9 mouse cellular contexts compared by ENCODE assay signal in genomic region chr1:74795145-74795529, GRCm38 (mm10). TPM values are rescaled to one million over a fixed set of nuclear protein-coding genes. Genes with fewer than 3 reads are reported as not detected.
DNase-seq lines count a peak whose midpoint lies in the region; ATAC-seq and TF ChIP-seq lines count a peak whose summit lies in the region.
"Had no signal": no experiment of that assay in that cellular context is flagged by ENCODE, and none has a peak within 500 bp of the region (broad histone marks: within the 10 kb centered on the region; RNA-seq: fewer than 3 reads in every experiment).

No protein-coding gene starts in this region.

- H3K9ac ChIP-seq in lung, embryonic 14.5 days = no peak overlapping the region
- H3K9ac ChIP-seq in limb, embryonic 14.5 days (ENCODE audit: low read depth, low read length, severe bottlenecking) = peak overlapping the region; percentile 31; the same call in 1 of the 2 replicates
- H3K9ac ChIP-seq in stomach, embryonic 16.5 days (ENCODE audit: low read length) = peak overlapping the region; percentile 41; the same call in 1 of the 2 replicates

- H3K9me3 ChIP-seq in lung, embryonic 14.5 days (ENCODE audit: low read depth, low read length) = no peaks in the 10 kb centered on the region
- H3K9me3 ChIP-seq in limb, embryonic 14.5 days (ENCODE audit: control insufficient read depth, low read length) = no peaks in the 10 kb centered on the region
- H3K9me3 ChIP-seq in stomach, embryonic 16.5 days (replicated peaks; ENCODE audit: control insufficient read depth, low read length) = no peaks in the 10 kb centered on the region

- no peak for ATAC-seq in lung, embryonic 14.5 days (ENCODE audit: insufficient read depth)
- no peak for ATAC-seq in limb, embryonic 14.5 days (ENCODE audit: low FRiP score, low read depth)
- ATAC-seq in stomach, embryonic 16.5 days (ENCODE audit: insufficient read depth, low FRiP score) = no peak

- H3K27me3 ChIP-seq in cerebellum, adult 2 months (ENCODE audit: control insufficient read depth, insufficient read depth, low read length) = no peaks in the 10 kb centered on the region; the same call in 1 of the 2 replicates
- peaks cover 99% of the 10 kb centered on the region for H3K27me3 ChIP-seq in lung, embryonic 14.5 days (ENCODE audit: insufficient read depth, low read length)
- peaks cover 85% of the 10 kb centered on the region for H3K27me3 ChIP-seq in limb, embryonic 14.5 days (ENCODE audit: control insufficient read depth, insufficient read depth, low read length)
- peaks cover 90% of the 10 kb centered on the region for H3K27me3 ChIP-seq in stomach, embryonic 16.5 days (ENCODE audit: control insufficient read depth, insufficient read depth, low read length)

- peaks cover 6% of the 10 kb centered on the region for H3K4me1 ChIP-seq in cerebellum, adult 2 months (ENCODE audit: control insufficient read depth, insufficient read depth, low read length)
- H3K4me1 ChIP-seq in lung, embryonic 14.5 days (ENCODE audit: insufficient read depth) = 0 out of 2 replicates have a peak, but pooled peaks cover 5% of the 10 kb centered on the region
- peaks cover 36% of the 10 kb centered on the region for H3K4me1 ChIP-seq in limb, embryonic 14.5 days (ENCODE audit: control insufficient read depth, insufficient read depth, low read length)
- H3K4me1 ChIP-seq in stomach, embryonic 16.5 days (ENCODE audit: control insufficient read depth, insufficient read depth, low read length) = peaks cover 18% of the 10 kb centered on the region

- TF ChIP-seq POLR2A in cerebellum, adult 2 months (IDR thresholded peaks at IDR 0.05; ENCODE audit: borderline replicate concordance, insufficient read depth, low read length) = no peak
- no peak for TF ChIP-seq POLR2A in limb, embryonic 14.5 days (IDR thresholded peaks at IDR 0.05; ENCODE audit: borderline replicate concordance, extremely low read depth, insufficient read depth, insufficient read length)

- no peak for TF ChIP-seq CTCF in cerebellum, adult 2 months (IDR thresholded peaks at IDR 0.05; ENCODE audit: borderline replicate concordance, insufficient read depth, low read depth, low read length)
- no peak for TF ChIP-seq CTCF in lung, embryonic 14.5 days (IDR thresholded peaks at IDR 0.05; ENCODE audit: low read depth)

- peak in 1 of 2 experiments; percentile 24 for DNase-seq in cerebellum, adult 2 months
- DNase-seq in cerebellum, adult 9-11 months = no peak
- no peak for DNase-seq in lung, embryonic 14.5 days
- no peak for DNase-seq in lung, postnatal 10 days
- DNase-seq in limb, embryonic 14.5 days (ENCODE audit: low spot score) = no peak
- no peak for DNase-seq in layer of hippocampus, postnatal 36 days
- DNase-seq in layer of hippocampus, adult 11-12 months (ENCODE audit: low spot score) = no peak
- DNase-seq: lung, postnatal 14 days had no signal

- 15% methylated on average over 11 of the region's 11 CpGs for WGBS in cerebellum, adult 2 months
- WGBS in lung, embryonic 14.5 days = 0% methylated on average over 6 of the region's 11 CpGs
- WGBS in limb, embryonic 14.5 days = 2% methylated on average over 6 of the region's 11 CpGs
- under 1% methylated on average over 7 of the region's 11 CpGs for WGBS in stomach, embryonic 16.5 days

- H3K27ac ChIP-seq in cerebellum, adult 2 months (ENCODE audit: insufficient read depth, low read length) = no peak overlapping the region
- no peak overlapping the region for H3K27ac ChIP-seq in lung, embryonic 14.5 days (ENCODE audit: low read depth)
- no peak overlapping the region for H3K27ac ChIP-seq in limb, embryonic 14.5 days (replicated peaks; ENCODE audit: low read depth, low read length)
- H3K27ac ChIP-seq in stomach, embryonic 16.5 days (ENCODE audit: low read length) = peak overlapping the region; percentile 66

- peak overlapping the region; percentile 50 for H3K4me3 ChIP-seq in cerebellum, adult 2 months (replicated peaks; ENCODE audit: insufficient read depth, low read depth, low read length)
- peak overlapping the region; percentile 21; the same call in 1 of the 2 replicates for H3K4me3 ChIP-seq in lung, embryonic 14.5 days (ENCODE audit: low read depth, low read length)
- peak overlapping the region; percentile 29 for H3K4me3 ChIP-seq in limb, embryonic 14.5 days (replicated peaks; ENCODE audit: low read length)
- peak overlapping the region; percentile 25; the same call in 1 of the 2 replicates for H3K4me3 ChIP-seq in stomach, embryonic 16.5 days (replicated peaks; ENCODE audit: low read length)

- H3K36me3 ChIP-seq in lung, embryonic 14.5 days (ENCODE audit: insufficient read depth) = no peaks in the 10 kb centered on the region
- H3K36me3 ChIP-seq in limb, embryonic 14.5 days (ENCODE audit: control insufficient read depth, insufficient read depth, low read length) = no peaks in the 10 kb centered on the region
- H3K36me3 ChIP-seq in stomach, embryonic 16.5 days (ENCODE audit: control insufficient read depth, insufficient read depth, low read length) = no peaks in the 10 kb centered on the region

- peak overlapping the region; percentile 53; the same call in 1 of the 2 replicates for H3K4me2 ChIP-seq in lung, embryonic 14.5 days
- H3K4me2 ChIP-seq in limb, embryonic 14.5 days (replicated peaks; ENCODE audit: low read depth, low read length, severe bottlenecking) = peak overlapping the region; percentile 51
- H3K4me2 ChIP-seq in stomach, embryonic 16.5 days (ENCODE audit: low read depth, low read length) = peak overlapping the region; percentile 48

RNA-seq across cellular contexts. Expression of gene Wnt10a, which starts 3.8 kb away (rescaled TPM):
- 0.36 and 0.59 TPM in 2 replicates for polyA plus RNA-seq in cerebellum, adult 2 months (2012; rRNA removed)
- not detected in 2 replicates for polyA plus RNA-seq in lung, embryonic 14.5 days (2014; fragmentation: Nextera tagmentation; extraction: Ambion mirVana)
- polyA plus RNA-seq in limb, embryonic 14.5 days (2012; rRNA removed) = 3.8 and 4.7 TPM in 2 replicates
- 8.3 and 9.3 TPM in 2 replicates for polyA plus RNA-seq in limb, embryonic 14.5 days (2014; fragmentation: Nextera tagmentation; extraction: Ambion mirVana)
- polyA plus RNA-seq in stomach, embryonic 16.5 days (2015; fragmentation: Nextera tagmentation; extraction: Ambion mirVana) = 2.9 and 3.2 TPM in 2 replicates
- total RNA-seq in layer of hippocampus, postnatal 36 days (2021) = 1 to 10 TPM; 1.8 to 2.6 TPM

RNA-seq across cellular contexts. Expression of gene Wnt6, which starts 23.4 kb away (rescaled TPM):
- 3.6 and 4.0 TPM in 2 replicates for polyA plus RNA-seq in cerebellum, adult 2 months (2012; rRNA removed)
- 0.53 and 0.57 TPM in 2 replicates for polyA plus RNA-seq in lung, embryonic 14.5 days (2014; fragmentation: Nextera tagmentation; extraction: Ambion mirVana)
- 39.9 and 42.8 TPM in 2 replicates for polyA plus RNA-seq in limb, embryonic 14.5 days (2012; rRNA removed)
- polyA plus RNA-seq in limb, embryonic 14.5 days (2014; fragmentation: Nextera tagmentation; extraction: Ambion mirVana) = 51.8 and 54.3 TPM in 2 replicates
- polyA plus RNA-seq in stomach, embryonic 16.5 days (2015; fragmentation: Nextera tagmentation; extraction: Ambion mirVana) = 2.4 and 2.8 TPM in 2 replicates
- under 1 TPM; 0.30 to 0.81 TPM for total RNA-seq in layer of hippocampus, postnatal 36 days (2021)

RNA-seq across cellular contexts. Expression of gene Prkag3, which starts 46.1 kb away (rescaled TPM):
- 0.33 and 0.52 TPM in 2 replicates for polyA plus RNA-seq in cerebellum, adult 2 months (2012; rRNA removed)
- polyA plus RNA-seq in lung, embryonic 14.5 days (2014; fragmentation: Nextera tagmentation; extraction: Ambion mirVana) = 0.12 and 0.29 TPM in 2 replicates
- polyA plus RNA-seq in limb, embryonic 14.5 days (2012; rRNA removed) = 4.3 and 5.1 TPM in 2 replicates
- polyA plus RNA-seq in limb, embryonic 14.5 days (2014; fragmentation: Nextera tagmentation; extraction: Ambion mirVana) = 1.4 and 2.5 TPM in 2 replicates
- polyA plus RNA-seq in stomach, embryonic 16.5 days (2015; fragmentation: Nextera tagmentation; extraction: Ambion mirVana) = 0.31 and 1.8 TPM in 2 replicates
- total RNA-seq in layer of hippocampus, postnatal 36 days (2021) = not detected

RNA-seq across cellular contexts. Expression of gene Cdk5r2, which starts 59.6 kb away (rescaled TPM):
- polyA plus RNA-seq in cerebellum, adult 2 months (2012; rRNA removed) = 83.2 and 85.2 TPM in 2 replicates
- polyA plus RNA-seq in lung, embryonic 14.5 days (2014; fragmentation: Nextera tagmentation; extraction: Ambion mirVana) = not detected in 2 replicates
- polyA plus RNA-seq in limb, embryonic 14.5 days (2012; rRNA removed) = 0.49 and 0.63 TPM in 2 replicates
- polyA plus RNA-seq in limb, embryonic 14.5 days (2014; fragmentation: Nextera tagmentation; extraction: Ambion mirVana) = 0.07 and 0.10 TPM in 2 replicates
- polyA plus RNA-seq in stomach, embryonic 16.5 days (2015; fragmentation: Nextera tagmentation; extraction: Ambion mirVana) = 0.06 and 0.20 TPM in 2 replicates
- 100 to 1,000 TPM; 194 to 207 TPM for total RNA-seq in layer of hippocampus, postnatal 36 days (2021)
